ENCODE assay signal across 8 mouse cellular contexts in the genomic region with DNA sequence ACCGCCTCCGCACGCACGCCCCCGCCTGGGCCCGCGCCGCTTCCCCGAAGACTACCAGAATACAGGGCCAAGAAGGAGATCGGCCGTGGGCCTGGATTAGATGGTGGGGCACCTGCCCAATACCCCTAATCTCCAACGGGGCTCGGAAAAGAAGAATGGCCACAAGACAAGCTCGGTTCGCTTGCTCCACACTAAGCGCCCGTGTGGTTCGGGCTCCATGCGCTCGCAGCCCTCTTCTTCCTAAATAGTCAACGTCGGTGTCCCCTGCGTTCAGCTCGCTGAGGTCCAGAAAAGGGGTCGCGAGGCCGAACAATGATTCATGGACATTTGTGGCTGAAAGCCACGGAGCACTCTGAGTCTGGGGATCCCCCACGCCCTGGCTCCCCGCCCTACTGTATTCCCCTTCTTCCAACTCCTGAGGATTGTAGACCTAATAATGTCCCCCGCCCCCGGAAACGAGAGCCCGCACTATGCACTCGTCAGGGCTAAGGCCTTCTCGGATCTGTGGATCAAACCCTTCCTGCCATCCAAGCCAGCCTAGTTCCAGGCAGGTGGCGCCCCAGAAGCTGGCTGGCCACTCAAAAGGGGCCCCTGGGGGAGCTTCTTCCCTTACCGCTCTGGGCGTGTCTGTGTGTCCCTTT. TPM values are rescaled to one million over a fixed set of nuclear protein-coding genes. Genes with fewer than 3 reads are reported as not detected.
DNase-seq lines count a peak whose midpoint lies in the region; ATAC-seq and TF ChIP-seq lines count a peak whose summit lies in the region.

No protein-coding gene starts in this region.

- H3K4me1 ChIP-seq in lung, adult 2 months (ENCODE audit: control insufficient read depth, insufficient read depth, low read length), result peaks cover 14% of the 10 kb centered on the region
- H3K4me1 ChIP-seq in forebrain, embryonic 16.5 days (replicated peaks; ENCODE audit: control insufficient read depth, insufficient read depth, low read length), result peaks cover 78% of the 10 kb centered on the region
- H3K4me1 ChIP-seq in liver, embryonic 16.5 days (ENCODE audit: control insufficient read depth, low read depth, low read length), result peaks cover 8% of the 10 kb centered on the region

- peak overlapping the region; percentile 79 for H3K9ac ChIP-seq in forebrain, embryonic 16.5 days (replicated peaks; ENCODE audit: low read depth, low read length)
- H3K9ac ChIP-seq in liver, embryonic 16.5 days (ENCODE audit: low read depth, low read length), result no peak overlapping the region

- 1% methylated on average over 39 of the region's 39 CpGs for WGBS in lung, adult 2 months
- under 1% methylated on average over 33 of the region's 39 CpGs for WGBS in forebrain, embryonic 16.5 days
- WGBS in liver, embryonic 16.5 days (ENCODE audit: insufficient replicate concordance), result 2% methylated on average over 39 of the region's 39 CpGs

- peak overlapping the region; percentile 53 for H3K4me3 ChIP-seq in lung, adult 2 months (replicated peaks; ENCODE audit: extremely low read depth, low read depth, low read length)
- peak overlapping the region; percentile 76 for H3K4me3 ChIP-seq in forebrain, embryonic 16.5 days (replicated peaks; ENCODE audit: low read length)
- peak overlapping the region; percentile 48 for H3K4me3 ChIP-seq in liver, embryonic 16.5 days (ENCODE audit: low read depth, low read length)

- no peaks in the 10 kb centered on the region for H3K36me3 ChIP-seq in forebrain, embryonic 16.5 days (ENCODE audit: control insufficient read depth, insufficient read depth)
- H3K36me3 ChIP-seq in liver, embryonic 16.5 days (ENCODE audit: control insufficient read depth, insufficient read depth), result no peaks in the 10 kb centered on the region

- TF ChIP-seq POLR2A in lung, adult 2 months (IDR thresholded peaks at IDR 0.05; ENCODE audit: borderline replicate concordance, extremely low read depth, low read depth, low read length), result no peak

- peak; percentile 2; the same call in 1 of the 2 replicates for ATAC-seq in forebrain, embryonic 16.5 days
- no peak for ATAC-seq in liver, embryonic 16.5 days (ENCODE audit: low read depth)

- H3K27ac ChIP-seq in forebrain, embryonic 16.5 days (ENCODE audit: low read length), result 0 out of 2 replicates have a peak overlapping the region, but pooled peaks have one; percentile 28
- H3K27ac ChIP-seq in liver, embryonic 16.5 days (ENCODE audit: low read length), result no peak overlapping the region

- no peak for DNase-seq in lung, adult 2 months
- DNase-seq in lung, adult 18-20 months, result no peak
- peak; percentile 79 for DNase-seq in cerebellum, adult 9-11 months
- DNase-seq in urinary bladder, postnatal 4 days (ENCODE audit: low spot score in 2 of 2), result no peak
- DNase-seq in urinary bladder, postnatal 25 days (ENCODE audit: low spot score), result no peak
- no peak for DNase-seq in ovary, postnatal 36 days (ENCODE audit: low spot score)

- peaks cover 25% of the 10 kb centered on the region for H3K27me3 ChIP-seq in forebrain, embryonic 16.5 days (replicated peaks; ENCODE audit: control insufficient read depth, insufficient read depth, low read length)
- peaks cover 72% of the 10 kb centered on the region for H3K27me3 ChIP-seq in liver, embryonic 16.5 days (ENCODE audit: control insufficient read depth, insufficient read depth, low read depth, low read length)

- TF ChIP-seq CTCF in lung, adult 2 months (IDR thresholded peaks at IDR 0.05; ENCODE audit: insufficient read depth, low read length), result no peak

- H3K4me2 ChIP-seq in forebrain, embryonic 16.5 days (ENCODE audit: low read length), result peak overlapping the region; percentile 99
- H3K4me2 ChIP-seq in liver, embryonic 16.5 days (ENCODE audit: low read depth, low read length), result peak overlapping the region; percentile 57

- H3K9me3 ChIP-seq in forebrain, embryonic 16.5 days (ENCODE audit: control insufficient read depth, low read length), result no peaks in the 10 kb centered on the region
- no peaks in the 10 kb centered on the region for H3K9me3 ChIP-seq in liver, embryonic 16.5 days (replicated peaks; ENCODE audit: control insufficient read depth, low read length)

RNA-seq across cellular contexts. Expression of a gene that starts 0.5 kb away (rescaled TPM):
- polyA plus RNA-seq in lung, adult 2 months (2012; rRNA removed), result 8.7 and 11.8 TPM in 2 replicates
- polyA plus RNA-seq in forebrain, embryonic 16.5 days (2015; fragmentation: Nextera tagmentation; extraction: Ambion mirVana), result 8.6 and 9.8 TPM in 2 replicates
- polyA plus RNA-seq in liver, embryonic 16.5 days (2015; fragmentation: Nextera tagmentation; extraction: Ambion mirVana), result 0.02 TPM in 2 replicates

RNA-seq across cellular contexts. Expression of a gene that starts 54.6 kb away (rescaled TPM):
- 24.1 and 26.2 TPM in 2 replicates for polyA plus RNA-seq in lung, adult 2 months (2012; rRNA removed)
- 8.5 and 11.3 TPM in 2 replicates for polyA plus RNA-seq in forebrain, embryonic 16.5 days (2015; fragmentation: Nextera tagmentation; extraction: Ambion mirVana)
- polyA plus RNA-seq in liver, embryonic 16.5 days (2015; fragmentation: Nextera tagmentation; extraction: Ambion mirVana), result 3.6 and 3.9 TPM in 2 replicates

RNA-seq across cellular contexts. Expression of a gene that starts 56.9 kb away (rescaled TPM):
- 16.0 and 21.9 TPM in 2 replicates for polyA plus RNA-seq in lung, adult 2 months (2012; rRNA removed)
- polyA plus RNA-seq in forebrain, embryonic 16.5 days (2015; fragmentation: Nextera tagmentation; extraction: Ambion mirVana), result 16.2 and 21.0 TPM in 2 replicates
- polyA plus RNA-seq in liver, embryonic 16.5 days (2015; fragmentation: Nextera tagmentation; extraction: Ambion mirVana), result 4.5 and 4.6 TPM in 2 replicates
